Mouse (Mus musculus) mouse embryonic stem cell (cell line): ENCODE results near the gene Rab7b.

Source experiments
- in situ Hi-C, 2 experiments: fragments of 300-500 bp; cut with MboI; formaldehyde crosslinking; loops; 1 replicate in 1 of 2; 3 replicates in 1 of 2; pipeline ENCODE4 v1.14.3; 2019 to 2020; ENCODE audit warnings: low sequenced_read_pairs in 2 of 2, low pct_unique_long_range_greater_than_20kb in 1 of 2, mixed read lengths in 1 of 2; ENCODE audit not compliant: unreplicated experiment in 1 of 2

The Rab7b gene

GRCm38 (mm10) chr1:131758796-131759195, 70.3 kb downstream of the Rab7b start:
- in situ Hi-C loops, result no loop called here

- in situ Hi-C loops, result loop anchor here in 1 of 2 experiments (10.0 kb wide), 1 partner anchor 45 kb away; no protein-coding TSS in a partner anchor
These were observed 71.4 kb downstream of the Rab7b start for GRCm38 (mm10) chr1:131759667-131760427.

- in situ Hi-C loops, result loop anchor here in 1 of 2 experiments (10.0 kb wide), 1 partner anchor 46 kb away; no protein-coding TSS in a partner anchor
These were observed 71.9 kb downstream of the Rab7b start for GRCm38 (mm10) chr1:131760428-131760820.

GRCm38 (mm10) chr1:131761079-131761831, 72.8 kb downstream of the Rab7b start:
- in situ Hi-C loops, result loop anchor here in 1 of 2 experiments (10.0 kb wide), 1 partner anchor 46 kb away; no protein-coding TSS in a partner anchor

- in situ Hi-C loops, result loop anchor here in 1 of 2 experiments (10.0 kb wide), 1 partner anchor 49 kb away; no protein-coding TSS in a partner anchor
These were observed 75.2 kb downstream of the Rab7b start for GRCm38 (mm10) chr1:131763683-131764082.

GRCm38 (mm10) chr1:131764581-131765338, 76.3 kb downstream of the Rab7b start:
- in situ Hi-C loops, result loop anchor here in 1 of 2 experiments (10.0 kb wide), 1 partner anchor 50 kb away; no protein-coding TSS in a partner anchor
